Mouse (Mus musculus): ENCODE data around the gene Ammecr1.

The Ammecr1 gene

DNA sequence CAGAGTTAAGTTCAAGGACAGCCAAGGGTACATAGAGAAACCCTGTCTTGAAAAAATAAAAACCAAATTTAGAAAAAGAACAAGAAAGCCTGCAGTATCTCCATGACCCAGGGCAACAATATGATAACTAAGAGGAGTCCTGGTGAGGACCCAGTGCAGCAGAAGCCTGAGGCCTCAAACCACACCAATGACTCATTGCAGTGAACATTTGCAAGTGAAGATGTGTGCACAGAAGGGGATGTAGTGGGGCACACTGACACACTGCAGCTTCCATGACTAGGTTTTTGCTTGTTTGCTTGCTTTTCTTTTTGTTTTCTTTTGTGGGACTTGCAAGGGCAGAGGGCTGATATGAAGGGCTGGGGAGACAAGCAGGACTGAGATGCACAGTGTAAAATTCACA lies 52.3 kb downstream of the Ammecr1 start:
- DNase-seq (ENCODE audit: low spot score) = no peak

DNA sequence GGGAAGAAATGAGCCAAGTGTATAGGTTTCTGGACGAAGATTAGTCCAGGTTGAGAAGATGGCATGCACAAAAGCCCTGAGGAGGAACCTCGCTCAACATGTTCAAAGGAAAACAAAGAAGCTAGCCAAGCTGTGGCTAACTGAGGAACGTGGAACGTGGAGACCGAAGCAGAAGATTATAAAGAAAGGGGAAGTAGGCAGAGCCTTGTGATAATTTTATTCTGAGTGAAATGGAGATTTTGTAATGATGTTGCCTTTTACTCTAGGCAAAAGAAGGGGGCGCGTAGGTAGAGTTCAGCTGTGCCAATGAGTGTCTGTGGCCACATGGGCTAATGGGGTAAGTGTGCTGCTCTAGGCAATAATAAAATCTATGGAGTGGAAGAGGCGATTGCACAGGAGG lies 62.7 kb downstream of the Ammecr1 start:
- DNase-seq (ENCODE audit: low spot score) = no peak

DNA sequence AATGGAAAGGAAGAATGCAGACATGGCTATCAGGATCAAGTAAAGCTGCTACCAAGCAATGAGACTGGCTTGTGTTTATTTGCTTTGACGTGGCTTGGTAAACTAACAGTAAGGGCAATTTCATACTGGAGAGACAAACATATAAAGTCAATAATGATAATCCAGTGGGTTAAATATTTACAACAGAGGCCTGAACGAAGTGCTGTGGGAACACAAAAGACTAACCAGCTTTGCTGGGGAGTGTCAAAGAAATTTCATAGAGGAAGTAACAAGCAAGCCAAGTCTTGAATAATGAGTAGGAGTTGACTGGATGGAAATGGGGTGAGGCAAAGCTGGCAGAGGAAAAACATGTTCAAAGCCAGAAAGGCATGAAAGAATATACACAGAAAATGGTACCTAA lies 63.9 kb downstream of the Ammecr1 start:
- DNase-seq (ENCODE audit: low spot score) = no peak

GRCm38 (mm10) chrX:142901915-142902314 lies 64.6 kb downstream of the Ammecr1 start:
- DNase-seq (ENCODE audit: low spot score) = no peak

DNA sequence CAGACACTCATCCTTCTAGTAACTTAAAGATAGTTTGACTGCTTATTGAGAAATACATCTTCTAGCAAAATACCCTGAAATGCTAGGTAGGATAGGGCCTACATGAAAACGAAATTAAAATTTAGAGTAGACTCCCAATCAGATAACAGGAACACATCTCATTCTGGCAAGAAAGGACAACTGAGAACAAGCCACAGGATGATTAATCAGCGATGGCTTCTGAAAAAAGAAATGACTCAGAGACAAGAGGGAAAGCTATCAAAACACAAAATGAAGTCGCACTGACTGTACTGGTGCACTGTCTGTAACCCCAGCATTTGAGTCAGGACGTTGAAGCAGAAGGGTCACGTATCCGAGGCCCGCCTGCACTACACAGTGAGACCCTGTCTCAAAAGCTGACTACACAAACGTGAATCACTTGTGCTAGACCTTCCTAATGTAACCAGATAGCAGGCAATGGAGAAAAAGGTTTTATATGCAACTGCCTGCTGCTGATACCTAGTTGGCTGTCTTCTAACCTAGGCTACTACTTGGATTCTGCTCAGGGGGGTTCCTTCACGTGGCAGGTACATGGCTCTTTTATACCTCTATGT lies 68.1 kb downstream of the Ammecr1 start:
- DNase-seq (ENCODE audit: low spot score) = no peak

DNA sequence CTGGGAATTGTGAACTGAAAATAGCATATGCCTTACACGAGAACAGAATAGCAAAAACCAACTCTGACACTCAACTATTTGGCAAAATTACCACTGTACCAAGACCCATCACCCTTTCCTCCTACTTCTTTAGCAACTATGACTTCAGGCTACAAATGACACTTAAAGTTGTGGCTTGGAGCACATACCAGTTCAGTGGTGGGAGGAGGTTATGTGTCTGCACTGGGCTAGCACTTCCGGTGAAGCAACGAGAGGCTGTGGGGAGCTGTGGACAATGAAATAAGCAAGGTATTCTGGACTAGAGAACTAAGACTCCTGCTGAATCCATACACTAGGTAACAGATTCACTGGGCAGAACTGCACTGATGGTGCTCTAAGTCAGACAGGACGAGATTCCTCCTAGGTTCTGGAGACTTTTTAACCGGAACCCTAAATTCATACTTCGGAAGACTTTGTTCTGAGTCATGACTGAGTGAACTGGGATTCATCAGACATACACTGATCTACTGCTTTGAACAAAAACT lies 69.0 kb downstream of the Ammecr1 start:
- no peak for DNase-seq (ENCODE audit: low spot score)

DNA sequence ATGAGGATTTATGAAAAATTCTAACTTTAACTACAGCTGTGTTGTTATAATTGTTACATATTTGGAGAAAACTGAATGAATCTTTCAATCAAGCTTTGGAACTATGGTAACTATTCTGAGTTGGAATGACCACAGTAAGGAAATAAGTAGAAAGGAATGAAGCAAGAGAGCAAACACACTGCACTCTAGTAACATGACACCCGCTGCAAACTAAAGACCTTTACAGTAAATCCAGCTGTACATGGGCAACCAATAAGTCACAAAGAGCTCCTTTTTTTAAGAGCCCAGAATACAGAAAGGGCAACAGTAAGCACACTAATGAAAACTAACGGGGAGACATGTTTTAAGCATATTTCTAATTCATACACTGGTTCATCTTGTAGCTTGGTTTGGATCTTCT lies 71.2 kb downstream of the Ammecr1 start:
- DNase-seq (ENCODE audit: low spot score) = no peak

- no peak for DNase-seq (ENCODE audit: low spot score)
These were observed 80.6 kb downstream of the Ammecr1 start for GRCm38 (mm10) chrX:142885962-142886361.

GRCm38 (mm10) chrX:142883593-142883992 lies 82.9 kb downstream of the Ammecr1 start:
- no peak for DNase-seq (ENCODE audit: low spot score)

GRCm38 (mm10) chrX:142882255-142882654 lies 84.3 kb downstream of the Ammecr1 start:
- DNase-seq (ENCODE audit: low spot score) = no peak

DNA sequence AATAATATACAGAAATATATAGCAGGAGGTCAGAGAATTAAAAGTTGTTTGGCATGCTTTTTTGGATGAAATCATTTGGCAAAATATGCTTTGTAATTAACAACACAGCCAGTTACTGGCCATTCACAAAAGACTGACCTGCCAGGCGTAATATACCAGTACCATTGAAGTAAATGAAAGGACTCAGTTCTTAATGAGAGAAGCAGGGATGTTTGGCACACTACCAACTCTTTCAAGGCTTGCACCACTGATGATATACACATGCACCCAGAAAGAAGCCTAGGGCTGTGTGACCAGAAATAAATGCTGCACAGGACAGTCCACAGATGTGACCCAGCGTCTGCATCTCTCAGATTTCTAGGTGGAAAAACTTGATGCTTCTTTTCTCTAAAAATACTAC lies 96.7 kb downstream of the Ammecr1 start:
- DNase-seq (ENCODE audit: low spot score) = no peak

DNA sequence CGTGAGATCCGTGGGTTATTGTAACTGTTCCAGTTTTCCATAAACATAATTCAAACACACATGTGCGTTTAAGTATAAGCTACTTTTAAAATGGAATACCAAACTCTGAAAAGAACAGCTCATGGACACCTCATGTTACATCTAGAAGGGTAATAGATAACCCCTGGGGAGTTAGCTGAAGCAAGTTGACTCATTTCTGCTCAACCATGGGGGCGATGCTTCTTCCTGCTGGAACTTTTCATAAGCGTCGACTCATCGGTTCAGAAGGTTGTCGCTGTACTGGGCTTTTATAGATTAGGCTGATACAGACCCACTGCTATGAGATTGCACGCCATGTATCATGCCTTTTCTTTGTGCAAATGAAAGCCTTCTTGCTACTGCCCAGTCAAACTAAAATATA lies 118.5 kb downstream of the Ammecr1 start:
- no peak for DNase-seq (ENCODE audit: low spot score)

DNA sequence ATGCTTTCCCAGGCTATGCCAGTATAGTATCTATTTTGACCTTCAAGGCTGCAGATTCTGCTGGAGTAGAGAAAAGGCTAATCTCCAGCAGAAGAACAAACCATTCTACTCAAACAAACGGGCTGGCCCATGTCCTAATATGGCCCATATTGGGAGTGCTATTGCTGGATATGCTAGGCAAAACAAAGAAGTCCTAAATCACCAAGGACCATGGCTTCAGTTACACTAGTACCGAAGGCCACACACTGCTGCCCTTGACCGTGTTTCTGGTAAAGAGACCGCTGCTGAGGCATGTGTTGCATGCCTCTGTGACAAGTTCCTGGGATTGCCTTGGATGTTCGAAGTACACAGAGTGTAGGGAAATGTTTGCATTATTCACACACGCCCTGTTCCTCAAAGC lies 120.3 kb downstream of the Ammecr1 start:
- no peak for DNase-seq (ENCODE audit: low spot score)

GRCm38 (mm10) chrX:142841916-142842315 lies 124.6 kb downstream of the Ammecr1 start:
- DNase-seq (ENCODE audit: low spot score) = no peak

GRCm38 (mm10) chrX:142839411-142839810 lies 127.1 kb downstream of the Ammecr1 start:
- DNase-seq (ENCODE audit: low spot score) = no peak

GRCm38 (mm10) chrX:142838841-142839240 lies 127.7 kb downstream of the Ammecr1 start:
- DNase-seq (ENCODE audit: low spot score) = no peak

GRCm38 (mm10) chrX:142837316-142837715 lies 129.2 kb downstream of the Ammecr1 start:
- DNase-seq (ENCODE audit: low spot score) = no peak

GRCm38 (mm10) chrX:142836399-142836798 lies 130.1 kb downstream of the Ammecr1 start:
- DNase-seq (ENCODE audit: low spot score) = no peak

- no peak for DNase-seq (ENCODE audit: low spot score)
These were observed 131.7 kb downstream of the Ammecr1 start for GRCm38 (mm10) chrX:142834807-142835206.

DNA sequence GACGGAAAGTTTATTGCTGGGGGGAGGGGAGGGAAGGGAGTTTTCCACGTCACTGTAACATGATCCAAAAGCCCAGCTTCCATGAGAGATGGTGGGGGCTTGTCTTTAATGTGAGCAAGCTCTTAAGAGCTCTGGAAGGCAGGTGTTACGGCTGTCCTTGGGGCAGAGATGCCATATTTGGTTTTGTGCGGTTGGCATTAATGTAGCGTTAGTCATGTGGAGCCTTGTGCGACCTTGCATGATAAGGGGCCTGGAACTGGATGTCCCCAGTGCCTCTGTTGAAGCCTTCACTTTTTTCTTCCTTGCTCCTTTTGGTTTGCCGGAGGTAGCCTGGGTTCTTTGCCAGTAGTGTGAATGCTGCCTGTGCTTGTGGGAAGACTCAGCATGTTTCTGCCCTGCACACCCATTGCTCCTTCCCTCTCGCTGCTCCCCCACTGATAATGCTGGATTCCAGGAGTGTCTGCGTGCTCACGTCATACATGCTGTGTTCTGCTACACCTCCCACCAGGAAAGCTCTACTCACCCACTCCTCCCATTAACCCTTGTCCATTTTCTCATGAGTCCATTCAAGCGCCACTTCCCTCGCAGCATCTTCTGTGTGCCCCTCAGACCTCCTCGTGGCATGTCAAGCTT lies 133.2 kb downstream of the Ammecr1 start:
- DNase-seq (ENCODE audit: low spot score) = no peak

DNA sequence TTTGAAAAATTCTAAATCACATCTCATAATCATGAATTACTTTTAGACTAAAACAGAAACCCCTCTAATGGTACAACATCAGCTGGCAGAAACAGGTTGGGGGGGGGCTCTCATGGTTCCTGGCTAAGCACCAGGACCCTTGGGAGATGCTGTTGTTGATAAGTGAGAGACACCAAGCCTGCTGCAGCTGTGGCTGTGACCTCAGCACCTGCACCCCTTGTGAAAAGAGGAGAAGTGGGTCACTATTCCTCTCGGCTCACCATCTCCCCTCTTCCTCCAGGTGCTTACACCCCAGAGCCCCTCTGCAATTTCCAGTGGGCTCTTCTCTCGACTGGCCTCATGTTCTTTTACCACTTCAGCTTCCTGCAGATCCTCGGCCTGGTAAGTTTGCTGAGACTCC lies 134.3 kb downstream of the Ammecr1 start:
- no peak for DNase-seq (ENCODE audit: low spot score)

GRCm38 (mm10) chrX:142830572-142830971 lies 136.0 kb downstream of the Ammecr1 start:
- DNase-seq (ENCODE audit: low spot score) = no peak

- no peak for DNase-seq (ENCODE audit: low spot score)
These were observed 136.6 kb downstream of the Ammecr1 start for GRCm38 (mm10) chrX:142829866-142830470.

DNA sequence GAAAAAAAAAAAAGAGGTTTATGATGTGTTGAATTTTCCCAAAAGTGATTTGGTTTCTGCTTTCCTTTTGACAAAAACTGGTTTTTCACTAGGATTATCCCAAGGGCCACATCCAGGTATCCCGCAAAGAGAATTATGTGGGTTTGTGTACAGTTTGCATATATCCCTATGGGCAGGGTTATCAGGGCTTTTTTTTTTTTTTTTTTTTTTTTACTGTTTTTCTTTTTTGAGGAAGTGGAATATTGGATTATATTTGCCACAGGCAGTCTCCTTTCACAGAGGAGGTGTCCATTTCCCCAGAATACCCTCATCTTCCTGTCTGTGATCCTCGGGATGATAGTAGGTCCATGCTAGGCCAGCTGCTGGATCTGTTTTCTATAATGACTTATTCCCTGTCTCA lies 137.3 kb downstream of the Ammecr1 start:
- no peak for DNase-seq (ENCODE audit: low spot score)
